Mouse (Mus musculus) liver, embryonic 15.5 days (tissue): ENCODE results near the gene Vps37d. TPM values are rescaled to one million over a fixed set of nuclear protein-coding genes. Genes with fewer than 3 reads are reported as not detected.
"Not testable (repeated sequence)": the region's sequence is repeated elsewhere in the genome, so short reads cannot be mapped to it uniquely, and the experiment has no call there.

Experiments
- ATAC-seq: fragments of 200-750 bp; cut with Nextera tagmentation; 2 replicates; pipeline ENCODE4 v1.8.0; 2017; ENCODE audit warnings: moderate number of reproducible peaks, mild to moderate bottlenecking, moderate library complexity; ENCODE audit not compliant: insufficient read depth
- H3K27ac ChIP-seq: fragments of 300-500 bp; sonication (generic); replicated peaks from 2 replicates; pipeline ENCODE4 v1.5.1; 2015; ENCODE audit warnings: mild to moderate bottlenecking, inconsistent platforms
- H3K27me3 ChIP-seq: fragments of 300-500 bp; sonication (generic); 2 replicates; pipeline ENCODE4 v1.6.1; 2015; ENCODE audit warnings: mild to moderate bottlenecking, inconsistent platforms
- H3K36me3 ChIP-seq: fragments of 300-500 bp; sonication (generic); replicated peaks from 2 replicates; pipeline ENCODE4 v1.6.1; 2015; ENCODE audit warnings: moderate library complexity, mild to moderate bottlenecking, inconsistent platforms
- H3K4me1 ChIP-seq: fragments of 300-500 bp; sonication (generic); replicated peaks from 2 replicates; pipeline ENCODE4 v1.6.1; 2015; ENCODE audit warnings: inconsistent platforms
- H3K4me2 ChIP-seq: fragments of 300-500 bp; sonication (generic); 2 replicates; pipeline ENCODE4 v1.6.1; 2015; ENCODE audit warnings: moderate library complexity, mild to moderate bottlenecking, inconsistent platforms
- H3K4me3 ChIP-seq: fragments of 300-500 bp; sonication (generic); replicated peaks from 2 replicates; pipeline ENCODE4 v1.5.1; 2015; ENCODE audit warnings: mild to moderate bottlenecking, inconsistent platforms
- H3K9ac ChIP-seq: fragments of 300-500 bp; sonication (generic); 2 replicates; pipeline ENCODE4 v1.6.1; 2015; ENCODE audit warnings: moderate library complexity, mild to moderate bottlenecking, inconsistent platforms
- H3K9me3 ChIP-seq: fragments of 300-500 bp; sonication (generic); replicated peaks from 2 replicates; pipeline ENCODE4 v1.6.1; 2016; ENCODE audit warnings: inconsistent platforms
- WGBS: fragments of 180-500 bp; shearing (Covaris S2); methylation state at CpG from one replicate; pipeline ENCODE4 v1.1.7; 2015; ENCODE audit warnings: mixed read lengths; ENCODE audit not compliant: insufficient replicate concordance; 5-methylcytosine and 5-hydroxymethylcytosine counted together
- polyA plus RNA-seq: library from polyadenylated mRNA; unstranded; fragments of >200 nt; fragmentation: Nextera tagmentation; extraction: Ambion mirVana; gene quantifications from 2 replicates; pipeline ENCODE4 v1.2.1, GENCODE M21; 2015

Vps37d gene
- polyA plus RNA-seq, 1 experiment from 2014 or later, result 0.30 TPM

- H3K4me1 ChIP-seq, ATAC-seq, H3K36me3 ChIP-seq, H3K27me3 ChIP-seq, H3K27ac ChIP-seq, H3K4me2 ChIP-seq, H3K9ac ChIP-seq, H3K4me3 ChIP-seq, H3K9me3 ChIP-seq: not testable (repeated sequence)
- WGBS, result 69% methylated on average over 6 of the region's 6 CpGs
These were observed 28.8 kb downstream of the Vps37d start for GRCm38 (mm10) chr5:135049268-135049667.

GRCm38 (mm10) chr5:135048539-135048938, 29.5 kb downstream of the Vps37d start:
- H3K27me3 ChIP-seq, result no peaks in the 10 kb centered on the region
- WGBS, result 69% methylated on average over 5 of the region's 5 CpGs
- H3K4me2 ChIP-seq, result no peak overlapping the region
- no peaks in the 10 kb centered on the region for H3K9me3 ChIP-seq
- no peaks in the 10 kb centered on the region for H3K4me1 ChIP-seq
- no peak overlapping the region for H3K27ac ChIP-seq
- no peak overlapping the region for H3K4me3 ChIP-seq
- 0 out of 2 replicates have a peak, but pooled peaks cover 3% of the 10 kb centered on the region for H3K36me3 ChIP-seq
- ATAC-seq, result no peak
- H3K9ac ChIP-seq, result no peak overlapping the region

GRCm38 (mm10) chr5:135044575-135044974, 33.5 kb downstream of the Vps37d start:
- H3K4me3 ChIP-seq, result no peak overlapping the region
- WGBS, result 69% methylated on average over 3 of the region's 3 CpGs
- no peaks in the 10 kb centered on the region for H3K9me3 ChIP-seq
- peaks cover 26% of the 10 kb centered on the region for H3K4me1 ChIP-seq
- no peaks in the 10 kb centered on the region for H3K27me3 ChIP-seq
- no peak overlapping the region for H3K27ac ChIP-seq
- ATAC-seq, result no peak
- 0 out of 2 replicates have a peak, but pooled peaks cover 3% of the 10 kb centered on the region for H3K36me3 ChIP-seq
- no peak overlapping the region for H3K4me2 ChIP-seq
- H3K9ac ChIP-seq, result no peak overlapping the region

GRCm38 (mm10) chr5:135042105-135042788, 35.8 kb downstream of the Vps37d start:
- peak overlapping the region; percentile 28 for H3K4me3 ChIP-seq
- no peak overlapping the region for H3K27ac ChIP-seq
- H3K27me3 ChIP-seq, result no peaks in the 10 kb centered on the region
- peaks cover 31% of the 10 kb centered on the region for H3K4me1 ChIP-seq
- peak; percentile 61 for ATAC-seq
- H3K9ac ChIP-seq, result no peak overlapping the region
- 0 out of 2 replicates have a peak, but pooled peaks cover 3% of the 10 kb centered on the region for H3K36me3 ChIP-seq
- WGBS, result 43% methylated on average over 21 of the region's 21 CpGs
- H3K9me3 ChIP-seq, result no peaks in the 10 kb centered on the region
- peak overlapping the region; percentile 51 for H3K4me2 ChIP-seq

- WGBS, result 47% methylated on average over 11 of the region's 11 CpGs
- Histone ChIP-seq H3K4me1 (peaks cover 32% of the 10 kb centered on the region), H3K27ac (no peak overlapping the region), H3K36me3 (0 out of 2 replicates have a peak, but pooled peaks cover 3% of the 10 kb centered on the region), H3K9me3 (no peaks in the 10 kb centered on the region), H3K4me2 (no peak overlapping the region), H3K27me3 (no peaks in the 10 kb centered on the region), H3K4me3 (no peak overlapping the region), H3K9ac (no peak overlapping the region)
- ATAC-seq, result no peak
These were observed 37.3 kb downstream of the Vps37d start for GRCm38 (mm10) chr5:135040777-135041176.

GRCm38 (mm10) chr5:135040059-135040458, 38.0 kb downstream of the Vps37d start:
- no peak overlapping the region for H3K4me2 ChIP-seq
- ATAC-seq, result no peak
- H3K4me3 ChIP-seq, result no peak overlapping the region
- H3K4me1 ChIP-seq, result peaks cover 36% of the 10 kb centered on the region
- no peaks in the 10 kb centered on the region for H3K9me3 ChIP-seq
- H3K27me3 ChIP-seq, result no peaks in the 10 kb centered on the region
- no peak overlapping the region for H3K9ac ChIP-seq
- 0 out of 2 replicates have a peak, but pooled peaks cover 3% of the 10 kb centered on the region for H3K36me3 ChIP-seq
- H3K27ac ChIP-seq, result no peak overlapping the region
- 42% methylated on average over 6 of the region's 6 CpGs for WGBS

GRCm38 (mm10) chr5:135039541-135039940, 38.5 kb downstream of the Vps37d start:
- H3K9ac ChIP-seq, result no peak overlapping the region
- no peak overlapping the region for H3K27ac ChIP-seq
- peaks cover 36% of the 10 kb centered on the region for H3K4me1 ChIP-seq
- no peaks in the 10 kb centered on the region for H3K36me3 ChIP-seq
- no peak overlapping the region for H3K4me3 ChIP-seq
- ATAC-seq, result no peak
- H3K4me2 ChIP-seq, result no peak overlapping the region
- no peaks in the 10 kb centered on the region for H3K27me3 ChIP-seq
- 0 out of 2 replicates have a peak, but pooled peaks cover 3% of the 10 kb centered on the region for H3K9me3 ChIP-seq
- 35% methylated on average over 9 of the region's 9 CpGs for WGBS

GRCm38 (mm10) chr5:135037946-135038345, 40.1 kb downstream of the Vps37d start:
- no peak overlapping the region for H3K27ac ChIP-seq
- no peak for ATAC-seq
- peaks cover 36% of the 10 kb centered on the region for H3K4me1 ChIP-seq
- H3K27me3 ChIP-seq, result no peaks in the 10 kb centered on the region
- 73% methylated on average over 3 of the region's 3 CpGs for WGBS
- H3K4me2 ChIP-seq, result no peak overlapping the region
- 0 out of 2 replicates have a peak, but pooled peaks cover 3% of the 10 kb centered on the region for H3K9me3 ChIP-seq
- no peak overlapping the region for H3K4me3 ChIP-seq
- H3K36me3 ChIP-seq, result no peaks in the 10 kb centered on the region
- no peak overlapping the region for H3K9ac ChIP-seq

- Histone ChIP-seq H3K27me3 (no peaks in the 10 kb centered on the region), H3K9ac (no peak overlapping the region), H3K9me3 (0 out of 2 replicates have a peak, but pooled peaks cover 3% of the 10 kb centered on the region), H3K4me2 (peak overlapping the region; percentile 13; the same call in 1 of the 2 replicates), H3K36me3 (no peaks in the 10 kb centered on the region), H3K27ac (no peak overlapping the region; the same call in 1 of the 2 replicates), H3K4me3 (no peak overlapping the region), H3K4me1 (peaks cover 22% of the 10 kb centered on the region)
- ATAC-seq, result peak; percentile 71
- 54% methylated on average over 18 of the region's 18 CpGs for WGBS
These were observed 42.3 kb downstream of the Vps37d start for GRCm38 (mm10) chr5:135035608-135036359.

GRCm38 (mm10) chr5:135034593-135034992, 43.5 kb downstream of the Vps37d start:
- no peak for ATAC-seq
- Histone ChIP-seq H3K27me3 (no peaks in the 10 kb centered on the region), H3K9me3 (0 out of 2 replicates have a peak, but pooled peaks cover 3% of the 10 kb centered on the region)

GRCm38 (mm10) chr5:135032581-135032980, 45.5 kb downstream of the Vps37d start:
- Histone ChIP-seq H3K9ac (no peak overlapping the region), H3K4me2 (no peak overlapping the region), H3K36me3 (no peaks in the 10 kb centered on the region), H3K27me3 (no peaks in the 10 kb centered on the region), H3K4me1 (peaks cover 19% of the 10 kb centered on the region), H3K27ac (no peak overlapping the region), H3K4me3 (no peak overlapping the region), H3K9me3 (0 out of 2 replicates have a peak, but pooled peaks cover 3% of the 10 kb centered on the region)
- ATAC-seq, result no peak
- WGBS, result 58% methylated on average over 5 of the region's 5 CpGs

More at GRCm38 (mm10) chr5:135034593-135034992, 43.5 kb downstream of the Vps37d start:
- no peaks in the 10 kb centered on the region for H3K36me3 ChIP-seq
- H3K27ac ChIP-seq, result no peak overlapping the region
- H3K4me2 ChIP-seq, result no peak overlapping the region
- H3K9ac ChIP-seq, result no peak overlapping the region
- H3K4me3 ChIP-seq, result no peak overlapping the region
- 79% methylated on average over 2 of the region's 2 CpGs for WGBS
- H3K4me1 ChIP-seq, result peaks cover 11% of the 10 kb centered on the region
